ENCODE assay signal across 19 mouse cellular contexts in genomic region chr2:60839498-60839897, GRCm38 (mm10).
DNase-seq lines count a peak whose midpoint lies in the region; ATAC-seq and TF ChIP-seq lines count a peak whose summit lies in the region.
"Had no signal": no experiment of that assay in that cellular context is flagged by ENCODE, and none has a peak within 500 bp of the region (broad histone marks: within the 10 kb centered on the region; RNA-seq: fewer than 3 reads in every experiment).

No protein-coding gene starts in this region.

- peaks cover 61% of the 10 kb centered on the region for H3K36me3 ChIP-seq in heart, adult 2 months (ENCODE audit: control insufficient read depth, insufficient read depth, low read length)
- H3K36me3 ChIP-seq in heart, embryonic 10.5 days = peaks cover 20% of the 10 kb centered on the region; the same call in 1 of the 2 replicates
- peaks cover 4% of the 10 kb centered on the region; the same call in 1 of the 2 replicates for H3K36me3 ChIP-seq in heart, embryonic 16.5 days (ENCODE audit: control insufficient read depth, insufficient read depth)
- H3K36me3 ChIP-seq in G1E (replicated peaks) = peaks cover 41% of the 10 kb centered on the region
- H3K36me3 ChIP-seq: forebrain, embryonic 10.5 days; hindbrain, embryonic 13.5 days had no signal

- peak overlapping the region; percentile 6 for H3K27ac ChIP-seq in heart, adult 2 months
- no peak overlapping the region for H3K27ac ChIP-seq in heart, embryonic 10.5 days
- H3K27ac ChIP-seq in heart, embryonic 16.5 days (ENCODE audit: low read length) = peak overlapping the region; percentile 18; the same call in 1 of the 2 replicates
- H3K27ac ChIP-seq: forebrain, embryonic 10.5 days; forebrain, embryonic 13.5 days; hindbrain, embryonic 10.5 days; intestine, embryonic 15.5 days had no signal

- 66% methylated on average over 4 of the region's 4 CpGs for WGBS in heart, adult 2 months
- 76% methylated on average over 4 of the region's 4 CpGs for WGBS in heart, embryonic 10.5 days
- WGBS in heart, embryonic 16.5 days = 68% methylated on average over 4 of the region's 4 CpGs

- H3K9me3 ChIP-seq in heart, embryonic 10.5 days = no peaks in the 10 kb centered on the region
- no peaks in the 10 kb centered on the region for H3K9me3 ChIP-seq in heart, embryonic 16.5 days (replicated peaks; ENCODE audit: control insufficient read depth, low read length)
- no peaks in the 10 kb centered on the region for H3K9me3 ChIP-seq in G1E (replicated peaks)
- H3K9me3 ChIP-seq: forebrain, embryonic 10.5 days; forebrain, embryonic 13.5 days; hindbrain, embryonic 10.5 days; hindbrain, embryonic 13.5 days; intestine, embryonic 15.5 days had no signal

- no peak for TF ChIP-seq CTCF in heart, adult 2 months (IDR thresholded peaks at IDR 0.05)
- TF ChIP-seq CTCF in G1E (IDR thresholded peaks at IDR 0.05; ENCODE audit: low read depth, low read length) = no peak

- no peak for TF ChIP-seq POLR2A in heart, adult 2 months (IDR thresholded peaks at IDR 0.05; ENCODE audit: insufficient read depth, low read depth, low read length)

- H3K4me2 ChIP-seq in heart, embryonic 16.5 days (ENCODE audit: low read depth, low read length) = no peak overlapping the region
- H3K4me2 ChIP-seq: forebrain, embryonic 13.5 days; heart, embryonic 11.5 days; hindbrain, embryonic 13.5 days; intestine, embryonic 15.5 days had no signal

- H3K9ac ChIP-seq in heart, adult 2 months (ENCODE audit: low read depth, low read length) = no peak overlapping the region
- no peak overlapping the region for H3K9ac ChIP-seq in heart, embryonic 16.5 days (ENCODE audit: low read length)
- H3K9ac ChIP-seq: forebrain, embryonic 13.5 days; hindbrain, embryonic 13.5 days; intestine, embryonic 15.5 days had no signal

- no peak for TF ChIP-seq EP300 in heart, adult 2 months (IDR thresholded peaks at IDR 0.05; ENCODE audit: insufficient read depth, low read depth, low read length)

- H3K27me3 ChIP-seq in heart, adult 2 months (ENCODE audit: control insufficient read depth, insufficient read depth, low read length) = no peaks in the 10 kb centered on the region
- H3K27me3 ChIP-seq in heart, embryonic 10.5 days (ENCODE audit: insufficient read depth, poor library complexity, severe bottlenecking) = no peaks in the 10 kb centered on the region
- H3K27me3 ChIP-seq in heart, embryonic 16.5 days (ENCODE audit: control insufficient read depth, insufficient read depth, low read length) = no peaks in the 10 kb centered on the region
- no peaks in the 10 kb centered on the region for H3K27me3 ChIP-seq in G1E (ENCODE audit: insufficient read depth, low read length)
- H3K27me3 ChIP-seq: CH12.LX; hindbrain, embryonic 13.5 days; intestine, embryonic 15.5 days had no signal

- H3K4me3 ChIP-seq in heart, adult 2 months = no peak overlapping the region
- no peak overlapping the region for H3K4me3 ChIP-seq in heart, embryonic 10.5 days
- H3K4me3 ChIP-seq in heart, embryonic 16.5 days (ENCODE audit: low read length) = no peak overlapping the region
- H3K4me3 ChIP-seq in G1E (ENCODE audit: low read depth, low read length) = no peak overlapping the region; the same call in 1 of the 2 replicates
- H3K4me3 ChIP-seq: forebrain, embryonic 10.5 days; forebrain, embryonic 13.5 days; hindbrain, embryonic 10.5 days; hindbrain, embryonic 13.5 days; intestine, embryonic 15.5 days had no signal

- intact Hi-C loops in heart, adult 2 months (cut with DNase I) = loop anchor here (2.0 to 5.0 kb wide), 4 partner anchors 15 to 123 kb away; partner anchors contain the start of gene Rbms1
- intact Hi-C loops in heart, postnatal 25 days (cut with DNase I) = loop anchor here (5.0 kb wide), 1 partner anchor 43 kb away; no protein-coding TSS in a partner anchor

- DNase-seq in heart, adult 2 months = no peak
- no peak for DNase-seq in heart, embryonic 10.5 days (ENCODE audit: low spot score)
- DNase-seq in heart, postnatal 25 days (ENCODE audit: low spot score) = no peak
- no peak for DNase-seq in G1E (ENCODE audit: low spot score)
- DNase-seq: B cell, adult 2 months; cerebellum, adult 18-20 months; cerebellum, adult 9-10 months; gastrocnemius, postnatal 14 days had no signal

- H3K4me1 ChIP-seq in heart, adult 2 months (ENCODE audit: control insufficient read depth, insufficient read depth, low read length) = peaks cover 45% of the 10 kb centered on the region
- H3K4me1 ChIP-seq in heart, embryonic 10.5 days = peaks cover 57% of the 10 kb centered on the region
- peaks cover 41% of the 10 kb centered on the region for H3K4me1 ChIP-seq in heart, embryonic 16.5 days (ENCODE audit: control insufficient read depth, insufficient read depth, low read length)
- peaks cover 87% of the 10 kb centered on the region for H3K4me1 ChIP-seq in G1E (ENCODE audit: insufficient read depth, low read depth, low read length)
- H3K4me1 ChIP-seq: forebrain, embryonic 13.5 days had no signal

- H3K79me2 ChIP-seq in heart, adult 2 months (replicated peaks; ENCODE audit: control insufficient read depth, insufficient read depth, low read length) = peaks cover 11% of the 10 kb centered on the region

- ATAC-seq in heart, embryonic 16.5 days (replicated peaks; ENCODE audit: extremely low read depth, insufficient read depth, low FRiP score) = no peak
- peak; percentile 61 for ATAC-seq in G1E (ENCODE audit: extremely low read depth, insufficient number of reproducible peaks, low FRiP score, poor library complexity, severe bottlenecking)
- no peak for ATAC-seq in granulocyte monocyte progenitor cell, adult 5-6 weeks (replicated peaks; ENCODE audit: poor library complexity, severe bottlenecking)
- ATAC-seq: forebrain, embryonic 13.5 days; forebrain, embryonic 16.5 days; hindbrain, embryonic 16.5 days; intestine, embryonic 15.5 days had no signal
